In genomic region chr2:163660103-163660701, GRCm38 (mm10) we compare ENCODE assay signal across 14 mouse cellular contexts. TPM values are rescaled to one million over a fixed set of nuclear protein-coding genes. Genes with fewer than 3 reads are reported as not detected.
DNase-seq lines count a peak whose midpoint lies in the region; ATAC-seq and TF ChIP-seq lines count a peak whose summit lies in the region.
"Had no signal": no experiment of that assay in that cellular context is flagged by ENCODE, and none has a peak within 500 bp of the region (broad histone marks: within the 10 kb centered on the region; RNA-seq: fewer than 3 reads in every experiment).

No protein-coding gene starts in this region.

- TF ChIP-seq POLR2A in testis, adult 2 months (IDR thresholded peaks at IDR 0.05; ENCODE audit: control insufficient read depth, low read depth, low read length) = no peak
- no peak for TF ChIP-seq POLR2A in small intestine, adult 2 months (IDR thresholded peaks at IDR 0.05; ENCODE audit: low read depth, low read length)

- TF ChIP-seq CTCF in testis, adult 2 months (IDR thresholded peaks at IDR 0.05; ENCODE audit: control insufficient read depth, insufficient read depth, insufficient replicate concordance, low read depth, low read length) = no peak
- no peak for TF ChIP-seq CTCF in small intestine, adult 2 months (IDR thresholded peaks at IDR 0.05; ENCODE audit: extremely low read depth, insufficient read length, insufficient replicate concordance, low read depth, low read length)

- peak overlapping the region; percentile 16; the same call in 1 of the 2 replicates for H3K4me2 ChIP-seq in kidney, embryonic 15.5 days

- 0 out of 2 replicates have a peak overlapping the region, but pooled peaks have one; percentile 17 for H3K9ac ChIP-seq in kidney, embryonic 15.5 days
- H3K9ac ChIP-seq: embryonic facial prominence, embryonic 13.5 days; limb, embryonic 13.5 days had no signal

- H3K9me3 ChIP-seq in kidney, embryonic 15.5 days (replicated peaks) = no peaks in the 10 kb centered on the region
- H3K9me3 ChIP-seq: embryonic facial prominence, embryonic 13.5 days; limb, embryonic 13.5 days had no signal

- intact Hi-C loops in heart, postnatal 36 days (cut with DNase I) = no loop called here

- ATAC-seq in kidney, embryonic 15.5 days (replicated peaks; ENCODE audit: low FRiP score) = no peak
- ATAC-seq: Patski had no signal

- 58% methylated on average over 5 of the region's 5 CpGs for whole genome bisulfite sequencing in kidney, embryonic 15.5 days
- 48% methylated on average over 5 of the region's 5 CpGs for WGBS in small intestine, adult 2 months

- peak; percentile 90 for DNase-seq in heart, adult 11 months
- DNase-seq in heart, postnatal 36 days = no peak
- DNase-seq in kidney, postnatal 4 days = no peak
- no peak for DNase-seq in testis, postnatal 10 days (ENCODE audit: low spot score)
- DNase-seq in urinary bladder, adult 2 months (ENCODE audit: low spot score) = no peak
- DNase-seq: adrenal gland, postnatal 10 days; cerebellum, adult 2 months; right cerebral cortex, adult 18-20 months had no signal

- H3K4me3 ChIP-seq in kidney, embryonic 15.5 days (replicated peaks) = no peak overlapping the region
- peak overlapping the region; percentile 15 for H3K4me3 ChIP-seq in testis, adult 2 months (ENCODE audit: control insufficient read depth, low read depth, low read length)
- no peak overlapping the region for H3K4me3 ChIP-seq in small intestine, adult 2 months (ENCODE audit: low read depth, low read length)

- H3K27ac ChIP-seq in kidney, embryonic 15.5 days = peak overlapping the region; percentile 82
- H3K27ac ChIP-seq in testis, adult 2 months (ENCODE audit: control insufficient read depth, insufficient read depth, low read depth, low read length) = no peak overlapping the region
- peak overlapping the region; percentile 99 for H3K27ac ChIP-seq in small intestine, adult 2 months (ENCODE audit: insufficient read depth, low read depth, low read length)
- H3K27ac ChIP-seq: embryonic facial prominence, embryonic 13.5 days had no signal

- H3K4me1 ChIP-seq in kidney, embryonic 15.5 days = peaks cover 49% of the 10 kb centered on the region
- H3K4me1 ChIP-seq in testis, adult 2 months (ENCODE audit: control insufficient read depth, insufficient read depth, low read length) = peaks cover 6% of the 10 kb centered on the region
- peaks cover 34% of the 10 kb centered on the region for H3K4me1 ChIP-seq in small intestine, adult 2 months (ENCODE audit: control insufficient read depth, insufficient read depth, insufficient read length, low read length)

- no peaks in the 10 kb centered on the region for H3K27me3 ChIP-seq in kidney, embryonic 15.5 days
- no peaks in the 10 kb centered on the region for H3K27me3 ChIP-seq in testis, adult 2 months (ENCODE audit: control insufficient read depth, insufficient read depth, low read length)
- no peaks in the 10 kb centered on the region for H3K27me3 ChIP-seq in small intestine, adult 2 months (ENCODE audit: control insufficient read depth, insufficient read depth, low read length)
- H3K27me3 ChIP-seq: embryonic facial prominence, embryonic 13.5 days; limb, embryonic 13.5 days; Patski had no signal

- H3K36me3 ChIP-seq in kidney, embryonic 15.5 days = no peaks in the 10 kb centered on the region
- no peaks in the 10 kb centered on the region for H3K36me3 ChIP-seq in testis, adult 2 months (ENCODE audit: control insufficient read depth, insufficient read depth, low read length)
- 0 out of 2 replicates have a peak, but pooled peaks cover 1% of the 10 kb centered on the region for H3K36me3 ChIP-seq in small intestine, adult 2 months (ENCODE audit: control insufficient read depth, insufficient read depth, low read length)
- H3K36me3 ChIP-seq: embryonic facial prominence, embryonic 13.5 days; limb, embryonic 13.5 days had no signal

RNA-seq across cellular contexts. Expression of gene Pkig, which starts 2.0 kb away (rescaled TPM):
- 100 to 1,000 TPM; 221 to 229 TPM for total RNA-seq in heart, postnatal 36 days (2021)
- polyA plus RNA-seq in kidney, embryonic 15.5 days (2015; fragmentation: Nextera tagmentation; extraction: Ambion mirVana) = 167 and 174 TPM in 2 replicates
- 319 and 325 TPM in 2 replicates for polyA plus RNA-seq in testis, adult 2 months (2012; rRNA removed)
- 82.0 and 143 TPM in 2 replicates for polyA plus RNA-seq in small intestine, adult 2 months (2012; rRNA removed)
- 83.9 and 114 TPM in 2 replicates for polyA plus RNA-seq in urinary bladder, adult 2 months (2012; rRNA removed)

RNA-seq across cellular contexts. Expression of gene Serinc3, which starts 15.3 kb away (rescaled TPM):
- 100 to 1,000 TPM; 316 to 421 TPM for total RNA-seq in heart, postnatal 36 days (2021)
- 43.7 and 44.0 TPM in 2 replicates for polyA plus RNA-seq in kidney, embryonic 15.5 days (2015; fragmentation: Nextera tagmentation; extraction: Ambion mirVana)
- polyA plus RNA-seq in testis, adult 2 months (2012; rRNA removed) = 208 and 270 TPM in 2 replicates
- 121 and 262 TPM in 2 replicates for polyA plus RNA-seq in small intestine, adult 2 months (2012; rRNA removed)
- polyA plus RNA-seq in urinary bladder, adult 2 months (2012; rRNA removed) = 321 and 344 TPM in 2 replicates

RNA-seq across cellular contexts. Expression of gene Ttpal, which starts 58.1 kb away (rescaled TPM):
- 10 to 100 TPM in 1 of 2 experiments, 1 to 10 TPM in 1; 9.9 to 11.6 TPM for total RNA-seq in heart, postnatal 36 days (2021)
- polyA plus RNA-seq in kidney, embryonic 15.5 days (2015; fragmentation: Nextera tagmentation; extraction: Ambion mirVana) = 29.2 and 30.6 TPM in 2 replicates
- polyA plus RNA-seq in testis, adult 2 months (2012; rRNA removed) = 2.5 and 4.0 TPM in 2 replicates
- polyA plus RNA-seq in small intestine, adult 2 months (2012; rRNA removed) = 8.3 and 16.0 TPM in 2 replicates
- 22.0 and 22.9 TPM in 2 replicates for polyA plus RNA-seq in urinary bladder, adult 2 months (2012; rRNA removed)
